Mouse (Mus musculus) skeletal muscle tissue, adult 2 months (tissue): ENCODE results near the gene Fpgs.

Source experiments
- DNase-seq: peaks from one replicate; pipeline ENCODE4 v3.0.0-alpha.2; 2012; ENCODE audit warnings: low read depth, low spot score

The Fpgs gene

DNA sequence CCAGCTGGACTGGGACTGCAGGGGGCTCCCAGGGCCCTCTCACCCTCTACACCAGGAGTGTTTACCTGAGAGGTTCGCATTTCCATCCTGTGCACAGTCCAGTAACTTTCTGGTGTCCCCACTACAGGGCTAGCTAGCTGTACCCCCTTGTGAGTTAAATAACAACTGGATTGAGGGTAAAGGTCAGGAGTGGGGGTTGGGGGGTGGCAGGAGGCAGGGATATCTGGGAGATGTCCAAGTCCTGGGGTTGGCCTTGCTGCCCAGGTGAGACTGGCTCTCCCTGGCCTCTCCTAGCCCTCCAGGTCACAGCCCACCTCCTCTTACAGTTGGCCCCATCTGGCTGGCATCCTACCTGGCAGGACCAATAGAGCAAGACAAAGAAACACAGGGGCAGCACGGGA, at the start of gene Fpgs:
Gene Fpgs, minus strand, starts transcription at position 125 of the 401 bp plus-strand sequence.
- no peak for DNase-seq

DNA sequence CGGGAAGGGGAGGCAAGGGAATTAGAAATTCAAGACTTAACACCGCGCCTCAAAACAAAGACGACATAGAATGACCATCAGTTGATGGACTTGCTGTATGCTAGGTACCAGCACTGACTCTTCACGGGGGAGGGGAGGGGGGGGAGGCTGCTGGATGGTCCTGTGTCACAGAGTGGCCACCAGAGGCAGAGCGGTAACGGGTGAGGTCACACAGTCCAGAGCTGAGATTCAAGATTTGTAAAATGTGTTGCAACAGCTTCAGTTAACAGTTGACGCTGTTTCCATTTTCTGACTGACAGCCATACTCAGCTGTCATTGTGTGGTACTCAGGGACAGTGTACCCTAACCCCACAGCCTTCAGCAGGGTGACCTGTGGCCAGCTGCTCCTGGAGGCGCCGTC, 48.2 kb upstream of the Fpgs start:
- no peak for DNase-seq

DNA sequence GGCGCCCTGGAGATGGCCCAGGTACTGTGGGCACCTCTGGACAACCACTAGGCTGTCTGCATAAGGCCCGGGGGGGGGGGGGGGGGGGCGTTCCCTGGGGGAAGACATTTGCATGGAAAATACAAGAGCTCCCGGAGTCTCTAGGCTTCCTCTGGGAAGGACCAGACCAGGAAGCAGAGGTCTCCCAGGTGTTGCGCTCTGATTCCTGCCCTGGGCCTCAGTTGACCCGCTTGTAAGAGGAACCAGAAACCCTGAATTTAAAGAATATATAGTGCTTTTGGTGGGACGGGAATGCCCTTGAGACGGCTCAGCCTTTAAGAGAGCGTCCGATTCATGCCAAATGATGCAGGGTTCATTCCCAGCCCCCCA, 47.7 kb upstream of the Fpgs start:
- no peak for DNase-seq

DNA sequence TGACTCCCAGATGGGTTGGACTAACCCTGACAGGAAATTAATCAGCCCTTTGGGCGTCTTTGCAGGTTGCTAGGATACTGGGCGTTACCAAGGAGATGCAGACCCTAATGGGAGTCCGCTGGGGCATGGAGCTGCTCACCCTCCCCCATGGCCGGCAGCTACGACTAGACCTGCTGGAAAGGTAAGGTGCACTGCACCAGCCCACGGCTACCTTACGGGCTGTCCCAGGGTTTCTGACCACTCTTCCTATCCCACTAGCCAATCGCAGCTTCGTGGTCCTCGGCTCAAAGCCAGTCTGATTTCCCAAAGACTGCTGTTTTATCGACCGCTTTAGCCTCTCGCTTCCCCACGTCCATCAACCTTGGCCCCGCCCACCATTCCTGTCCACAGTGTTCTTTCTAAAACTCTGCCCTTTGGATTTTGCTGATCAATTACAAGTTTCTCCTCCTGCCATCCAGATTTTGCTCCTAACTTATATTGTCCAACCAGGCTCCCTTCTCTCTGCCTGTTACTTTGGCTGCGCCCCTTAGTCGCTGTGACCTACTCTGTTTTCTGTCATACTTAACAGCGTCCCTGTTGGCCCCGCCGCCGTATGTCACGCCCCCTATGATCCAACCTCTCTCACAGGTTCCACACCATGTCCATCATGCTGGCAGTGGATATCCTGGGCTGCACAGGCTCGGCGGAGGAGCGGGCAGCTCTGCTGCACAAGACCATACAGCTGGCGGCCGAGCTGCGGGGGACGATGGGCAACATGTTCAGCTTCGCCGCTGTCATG, 47.1 kb upstream of the Fpgs start:
- no peak for DNase-seq

DNA sequence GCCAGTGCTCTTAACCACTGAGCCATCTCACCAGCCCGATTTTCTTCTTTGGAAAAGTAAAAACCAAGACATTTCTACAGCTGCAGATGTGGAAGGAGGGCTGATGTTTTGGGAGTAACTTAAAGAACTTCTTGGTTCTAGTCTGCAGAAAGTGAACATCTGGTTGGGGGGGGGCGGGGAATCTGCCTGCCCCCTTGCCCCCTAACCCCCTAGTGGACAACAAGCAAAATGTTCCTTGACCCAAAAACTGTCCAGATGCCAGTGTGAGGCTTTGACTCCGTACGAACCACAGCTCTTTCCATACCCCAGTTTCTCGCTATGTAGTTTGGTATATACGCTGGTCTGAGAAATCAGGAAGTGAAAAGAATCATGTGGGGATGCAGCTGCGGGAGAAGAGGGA, 46.3 kb upstream of the Fpgs start:
- DNase-seq = no peak

DNA sequence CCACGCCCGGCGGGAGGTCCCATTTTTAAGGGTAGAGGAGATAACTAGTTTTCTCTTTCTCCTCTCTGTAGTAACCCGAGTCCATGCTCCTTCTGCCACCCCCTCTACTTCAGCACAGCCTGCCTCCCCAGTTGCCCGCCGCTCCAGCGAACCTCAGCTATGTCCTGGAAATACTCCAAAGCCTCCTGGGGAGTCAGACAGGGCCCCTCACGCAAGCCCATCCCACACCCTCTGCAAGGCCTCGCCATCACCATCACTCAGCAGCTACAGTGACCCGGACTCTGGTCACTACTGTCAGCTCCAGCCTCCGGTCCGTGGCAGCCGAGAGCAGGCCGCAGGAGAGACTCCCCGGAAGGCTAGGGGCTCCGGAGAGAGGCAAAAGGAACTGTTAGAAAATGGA, 45.1 kb upstream of the Fpgs start:
- no peak for DNase-seq

DNA sequence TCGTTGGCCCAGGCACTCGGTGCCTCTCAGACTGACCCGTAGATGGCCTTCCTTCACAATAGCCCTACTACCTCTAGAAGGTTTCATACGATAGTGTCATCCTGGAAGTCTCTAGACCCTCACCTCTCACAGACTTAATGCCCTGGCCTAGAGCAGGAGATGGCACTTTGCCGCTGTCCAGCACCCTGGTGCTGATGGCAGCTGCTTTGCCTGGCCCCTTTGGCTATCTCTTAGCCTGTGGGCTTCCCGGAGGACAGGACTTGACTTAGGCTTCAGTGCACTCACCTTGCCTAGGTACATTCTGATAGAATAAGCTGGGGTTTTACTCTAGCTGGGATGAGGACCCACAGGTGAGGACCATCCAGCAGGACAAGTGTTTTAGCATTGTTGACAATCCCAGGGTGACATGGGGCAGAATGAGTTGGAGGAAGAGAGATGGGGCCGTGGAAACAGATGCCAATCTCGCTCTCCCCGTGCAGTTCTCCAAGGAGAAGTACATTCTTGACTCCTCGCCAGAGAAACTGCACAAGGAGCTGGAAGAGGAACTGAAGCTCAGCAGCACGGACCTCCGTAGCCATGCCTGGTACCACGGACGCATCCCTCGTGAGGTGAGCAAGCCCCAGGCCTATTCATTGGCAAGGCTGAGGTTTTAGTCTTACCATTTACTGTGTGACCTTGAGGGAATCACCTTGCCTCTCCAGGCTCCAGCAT, 40.5 kb upstream of the Fpgs start:
- DNase-seq = no peak

DNA sequence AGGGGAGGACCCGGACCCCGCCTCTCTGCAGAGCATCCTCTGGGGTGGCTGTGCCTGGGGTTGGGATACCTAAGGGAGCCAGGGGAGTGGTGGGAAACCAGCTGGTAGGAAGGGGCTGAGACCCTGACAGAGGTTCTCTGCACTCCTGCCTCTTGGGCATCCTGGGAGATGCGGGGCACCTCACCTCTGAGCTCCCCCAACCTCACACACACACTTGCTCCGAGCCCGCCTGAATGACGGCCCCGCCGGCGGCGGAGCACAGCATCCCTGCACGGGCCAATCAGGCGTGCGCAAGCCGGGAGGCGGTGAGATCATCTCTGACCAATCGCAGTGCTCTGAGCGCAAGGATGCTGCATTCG, 38.2 kb upstream of the Fpgs start:
- no peak for DNase-seq

- DNase-seq = no peak
These were observed 37.6 kb upstream of the Fpgs start for GRCm38 (mm10) chr2:32741273-32742172.

DNA sequence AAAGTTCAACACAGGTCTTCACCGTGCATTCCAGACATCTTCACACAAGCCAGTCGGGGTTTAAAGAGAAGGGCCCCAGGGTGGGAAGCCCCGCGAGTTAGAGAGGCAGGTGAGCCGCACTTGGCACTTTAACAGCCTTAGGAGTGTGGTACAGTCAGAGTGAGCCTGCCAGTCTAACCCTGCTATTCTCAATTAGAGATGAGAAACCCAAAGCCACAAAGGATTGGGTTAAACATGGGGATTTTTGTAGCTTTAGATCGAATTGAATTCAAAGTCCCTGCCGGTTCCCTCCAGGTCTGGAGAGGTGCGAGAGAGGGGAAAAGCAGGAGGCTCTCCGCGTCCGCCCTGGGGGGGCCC, 36.9 kb upstream of the Fpgs start, which contains the start of gene 6330409D20Rik:
Gene 6330409D20Rik, minus strand, starts transcription at position 101 of the 357 bp plus-strand sequence.
- no peak for DNase-seq

DNA sequence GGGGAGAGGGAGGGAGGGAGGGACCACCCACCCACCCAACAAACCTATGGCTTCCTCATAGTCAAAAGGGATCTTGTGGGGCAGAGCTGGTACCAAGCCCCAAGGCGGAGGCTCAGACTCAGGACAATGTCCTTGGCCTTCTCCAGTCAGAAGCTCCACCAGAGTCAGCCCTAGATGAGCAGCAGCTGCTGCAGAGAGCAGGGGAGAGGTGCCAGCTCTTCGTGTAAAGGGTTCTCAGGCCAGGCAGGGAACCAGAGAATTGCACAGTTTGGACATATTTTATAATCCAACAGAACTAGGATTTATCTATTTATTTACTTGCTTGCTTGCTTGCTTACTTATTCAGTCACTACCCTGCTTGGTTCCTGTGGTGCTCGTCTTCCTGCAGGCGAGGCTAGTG, 35.4 kb upstream of the Fpgs start:
- no peak for DNase-seq

- no peak for DNase-seq
These were observed 33.1 kb upstream of the Fpgs start for GRCm38 (mm10) chr2:32737008-32737407.

- DNase-seq = no peak
These were observed 32.4 kb upstream of the Fpgs start for GRCm38 (mm10) chr2:32736306-32736829.

- peak; percentile 45 for DNase-seq
These were observed 31.0 kb upstream of the Fpgs start for GRCm38 (mm10) chr2:32734933-32735332.

- no peak for DNase-seq
These were observed 30.5 kb upstream of the Fpgs start for GRCm38 (mm10) chr2:32734480-32734879.

GRCm38 (mm10) chr2:32732695-32733094, 28.8 kb upstream of the Fpgs start:
- no peak for DNase-seq

DNA sequence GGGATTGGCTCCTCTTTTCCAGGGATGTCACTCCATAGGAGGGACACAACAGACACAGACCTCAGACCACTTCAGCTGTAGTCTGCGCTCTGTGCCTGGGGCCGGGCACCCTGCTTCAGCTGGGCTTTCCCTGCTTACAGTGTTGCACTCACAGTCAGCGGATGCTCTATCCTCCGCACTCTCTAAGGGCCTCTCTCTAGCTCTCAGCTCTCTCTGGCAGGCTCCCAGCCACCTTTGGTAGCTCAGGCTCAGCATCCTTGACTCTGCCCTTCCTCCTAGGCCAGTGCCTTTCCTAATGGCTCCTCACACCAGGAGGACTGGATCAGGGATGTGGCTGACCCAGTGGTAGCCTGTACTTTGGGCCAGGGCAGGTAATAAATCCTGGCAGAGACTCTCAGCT, 28.0 kb upstream of the Fpgs start:
- DNase-seq = no peak

DNA sequence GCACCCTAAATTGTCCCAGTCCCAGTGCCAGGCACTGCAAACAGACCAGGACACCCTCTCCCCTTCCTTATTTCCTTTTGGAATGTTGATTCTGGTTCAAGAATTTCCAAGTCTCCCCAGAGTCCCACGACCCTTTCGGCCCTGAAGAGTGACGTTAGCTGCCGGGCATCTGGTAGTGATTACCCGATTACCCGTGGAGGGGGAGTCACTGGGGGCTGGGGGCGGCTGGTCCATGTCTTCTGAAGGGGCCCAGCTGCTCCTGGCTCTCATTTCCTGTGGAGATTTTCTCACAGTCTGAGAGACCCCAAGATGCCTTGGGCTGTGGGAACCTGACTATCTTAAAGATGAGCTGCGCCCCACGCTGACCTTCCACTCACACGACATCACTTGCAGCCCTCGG, 26.9 kb upstream of the Fpgs start:
- no peak for DNase-seq

DNA sequence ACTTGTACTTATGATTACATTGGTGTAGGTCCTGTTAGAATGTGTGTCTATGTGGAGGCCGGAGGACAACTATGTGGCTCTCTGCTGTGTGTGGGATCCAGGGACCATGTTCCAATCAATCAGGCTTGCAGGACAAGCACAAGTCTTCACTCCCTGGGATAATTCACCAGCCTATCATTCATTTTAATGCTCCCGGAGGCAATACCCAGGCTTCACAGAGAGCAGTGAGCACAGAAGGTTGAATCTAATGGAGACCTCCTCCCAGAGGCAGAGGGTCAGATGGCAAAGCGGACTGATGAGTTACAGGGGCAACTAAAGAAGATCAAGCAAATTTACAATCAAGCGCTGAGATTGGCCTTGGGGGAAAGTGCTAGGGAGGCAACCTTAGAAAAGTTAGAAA, 25.6 kb upstream of the Fpgs start:
- no peak for DNase-seq

GRCm38 (mm10) chr2:32728463-32728862, 24.5 kb upstream of the Fpgs start:
- peak; percentile 39 for DNase-seq

DNA sequence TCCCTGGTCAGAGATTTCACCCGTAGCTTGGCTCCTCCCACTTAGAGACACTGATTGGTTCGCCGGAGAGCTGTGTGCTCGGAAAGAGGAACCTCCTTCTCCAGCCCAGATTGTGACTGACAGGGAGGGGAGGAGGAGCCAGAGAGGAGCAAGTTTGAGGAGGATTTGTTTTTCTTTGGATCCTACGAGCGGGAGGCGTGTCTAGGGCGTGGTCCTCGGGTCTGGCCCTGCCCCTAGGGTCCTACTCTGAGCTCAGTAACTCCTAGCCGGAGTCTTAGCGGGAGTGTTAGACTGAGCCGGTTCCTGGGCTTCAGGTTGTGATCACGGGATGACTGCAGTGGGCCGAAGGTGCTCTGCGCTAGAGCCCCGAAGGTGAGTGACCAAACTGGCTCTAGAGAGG, 23.5 kb upstream of the Fpgs start:
- DNase-seq = peak; percentile 93
